Mouse (Mus musculus): ENCODE data around the gene Tanc2. TPM values are rescaled to one million over a fixed set of nuclear protein-coding genes. Genes with fewer than 3 reads are reported as not detected.

Gene Tanc2
- polyA plus RNA-seq, 2 experiments = 11.2 to 13.0 TPM

GRCm38 (mm10) chr11:105546393-105546792 is 43.4 kb upstream of the Tanc2 start:
- Histone ChIP-seq H3K4me3 (replicated peaks; ENCODE audit: low read length) (no peak overlapping the region), H3K4me2 (replicated peaks; ENCODE audit: low read depth, low read length, severe bottlenecking) (no peak overlapping the region), H3K36me3 (ENCODE audit: control insufficient read depth, insufficient read depth, low read length) (no peaks in the 10 kb centered on the region), H3K4me1 (ENCODE audit: control insufficient read depth, insufficient read depth, low read length) (peaks cover 7% of the 10 kb centered on the region), H3K27me3 (ENCODE audit: control insufficient read depth, insufficient read depth, low read length) (no peaks in the 10 kb centered on the region), H3K27ac (replicated peaks; ENCODE audit: low read depth, low read length) (no peak overlapping the region), H3K9ac (ENCODE audit: low read depth, low read length, severe bottlenecking) (no peak overlapping the region), H3K9me3 (ENCODE audit: control insufficient read depth, low read length) (no peaks in the 10 kb centered on the region)
- WGBS = 40% methylated on average over 6 of the region's 6 CpGs
- DNase-seq (ENCODE audit: low spot score) = no peak
- TF ChIP-seq POLR2A (IDR thresholded peaks at IDR 0.05; ENCODE audit: borderline replicate concordance, extremely low read depth, insufficient read depth, insufficient read length) = no peak
- ATAC-seq (ENCODE audit: low FRiP score, low read depth) = no peak

- Histone ChIP-seq H3K27ac (replicated peaks; ENCODE audit: low read depth, low read length) (no peak overlapping the region), H3K4me1 (ENCODE audit: control insufficient read depth, insufficient read depth, low read length) (peaks cover 7% of the 10 kb centered on the region), H3K4me3 (replicated peaks; ENCODE audit: low read length) (no peak overlapping the region), H3K36me3 (ENCODE audit: control insufficient read depth, insufficient read depth, low read length) (no peaks in the 10 kb centered on the region), H3K27me3 (ENCODE audit: control insufficient read depth, insufficient read depth, low read length) (no peaks in the 10 kb centered on the region), H3K9me3 (ENCODE audit: control insufficient read depth, low read length) (no peaks in the 10 kb centered on the region), H3K4me2 (replicated peaks; ENCODE audit: low read depth, low read length, severe bottlenecking) (no peak overlapping the region), H3K9ac (ENCODE audit: low read depth, low read length, severe bottlenecking) (no peak overlapping the region)
- WGBS = 86% methylated on average over 6 of the region's 6 CpGs
- DNase-seq (ENCODE audit: low spot score) (no peak), ATAC-seq (ENCODE audit: low FRiP score, low read depth) (no peak)
- no peak for TF ChIP-seq POLR2A (IDR thresholded peaks at IDR 0.05; ENCODE audit: borderline replicate concordance, extremely low read depth, insufficient read depth, insufficient read length)
Measured at GRCm38 (mm10) chr11:105548383-105548782, 41.4 kb upstream of the Tanc2 start.

- Histone ChIP-seq H3K4me2 (replicated peaks; ENCODE audit: low read depth, low read length, severe bottlenecking) (no peak overlapping the region), H3K4me3 (replicated peaks; ENCODE audit: low read length) (no peak overlapping the region), H3K9ac (ENCODE audit: low read depth, low read length, severe bottlenecking) (no peak overlapping the region), H3K27ac (replicated peaks; ENCODE audit: low read depth, low read length) (no peak overlapping the region), H3K36me3 (ENCODE audit: control insufficient read depth, insufficient read depth, low read length) (no peaks in the 10 kb centered on the region), H3K27me3 (ENCODE audit: control insufficient read depth, insufficient read depth, low read length) (no peaks in the 10 kb centered on the region), H3K9me3 (ENCODE audit: control insufficient read depth, low read length) (no peaks in the 10 kb centered on the region), H3K4me1 (ENCODE audit: control insufficient read depth, insufficient read depth, low read length) (peaks cover 7% of the 10 kb centered on the region)
- no peak for TF ChIP-seq POLR2A (IDR thresholded peaks at IDR 0.05; ENCODE audit: borderline replicate concordance, extremely low read depth, insufficient read depth, insufficient read length)
- ATAC-seq (ENCODE audit: low FRiP score, low read depth) (0 out of 2 replicates have a peak, but pooled peaks have one; percentile 19), DNase-seq (ENCODE audit: low spot score) (peak; percentile 33)
- whole genome bisulfite sequencing = 70% methylated on average over 9 of the region's 9 CpGs
Measured at GRCm38 (mm10) chr11:105549164-105550121, 40.3 kb upstream of the Tanc2 start.

- Histone ChIP-seq H3K9ac (ENCODE audit: low read depth, low read length, severe bottlenecking) (0 out of 2 replicates have a peak overlapping the region, but pooled peaks have one; percentile 9), H3K9me3 (ENCODE audit: control insufficient read depth, low read length) (no peaks in the 10 kb centered on the region), H3K4me2 (replicated peaks; ENCODE audit: low read depth, low read length, severe bottlenecking) (no peak overlapping the region), H3K27ac (replicated peaks; ENCODE audit: low read depth, low read length) (no peak overlapping the region), H3K4me1 (ENCODE audit: control insufficient read depth, insufficient read depth, low read length) (no peaks in the 10 kb centered on the region), H3K27me3 (ENCODE audit: control insufficient read depth, insufficient read depth, low read length) (no peaks in the 10 kb centered on the region), H3K4me3 (replicated peaks; ENCODE audit: low read length) (no peak overlapping the region), H3K36me3 (ENCODE audit: control insufficient read depth, insufficient read depth, low read length) (no peaks in the 10 kb centered on the region)
- no peak for TF ChIP-seq POLR2A (IDR thresholded peaks at IDR 0.05; ENCODE audit: borderline replicate concordance, extremely low read depth, insufficient read depth, insufficient read length)
- no peak for ATAC-seq (ENCODE audit: low FRiP score, low read depth)
- no peak for DNase-seq (ENCODE audit: low spot score)
- 77% methylated on average over 8 of the region's 8 CpGs for WGBS
Measured at GRCm38 (mm10) chr11:105557285-105557684, 32.5 kb upstream of the Tanc2 start.

- Histone ChIP-seq H3K4me1 (ENCODE audit: control insufficient read depth, insufficient read depth, low read length) (no peaks in the 10 kb centered on the region), H3K27ac (replicated peaks; ENCODE audit: low read depth, low read length) (no peak overlapping the region), H3K4me3 (replicated peaks; ENCODE audit: low read length) (no peak overlapping the region), H3K9me3 (ENCODE audit: control insufficient read depth, low read length) (no peaks in the 10 kb centered on the region), H3K36me3 (ENCODE audit: control insufficient read depth, insufficient read depth, low read length) (no peaks in the 10 kb centered on the region), H3K9ac (ENCODE audit: low read depth, low read length, severe bottlenecking) (no peak overlapping the region), H3K4me2 (replicated peaks; ENCODE audit: low read depth, low read length, severe bottlenecking) (no peak overlapping the region), H3K27me3 (ENCODE audit: control insufficient read depth, insufficient read depth, low read length) (no peaks in the 10 kb centered on the region)
- ATAC-seq (ENCODE audit: low FRiP score, low read depth) (no peak), DNase-seq (ENCODE audit: low spot score) (peak; percentile 23)
- no peak for TF ChIP-seq POLR2A (IDR thresholded peaks at IDR 0.05; ENCODE audit: borderline replicate concordance, extremely low read depth, insufficient read depth, insufficient read length)
Measured at GRCm38 (mm10) chr11:105558091-105558490, 31.7 kb upstream of the Tanc2 start.
